Mouse (Mus musculus) liver, embryonic 16.5 days (tissue): Measurements from ENCODE around the gene Arhgef5. TPM values are rescaled to one million over a fixed set of nuclear protein-coding genes. Genes with fewer than 3 reads are reported as not detected.

Experiments
- polyA plus RNA-seq: library from polyadenylated mRNA; unstranded; fragments of >200 nt; fragmentation: Nextera tagmentation; extraction: Ambion mirVana; gene quantifications from 2 replicates; pipeline ENCODE4 v1.2.1, GENCODE M21; 2015

The Arhgef5 gene
- polyA plus RNA-seq, 1 experiment from 2014 or later = 3.2 TPM

Other genes with a start within 250 kb of the Arhgef5 start
- gene Olfr441, start 159.2 kb upstream of the Arhgef5 start, polyA plus RNA-seq = not detected in 2 replicates
- not detected in 2 replicates for gene Olfr237-ps1, start 119.0 kb upstream of the Arhgef5 start, polyA plus RNA-seq
- not detected in 2 replicates for gene Olfr437, start 102.3 kb upstream of the Arhgef5 start, polyA plus RNA-seq
- not detected in 2 replicates for gene Olfr13, start 93.4 kb upstream of the Arhgef5 start, polyA plus RNA-seq
- not detected in 2 replicates for gene Olfr435, start 68.4 kb upstream of the Arhgef5 start, polyA plus RNA-seq
- not detected in 2 replicates for gene Olfr434, start 52.6 kb upstream of the Arhgef5 start, polyA plus RNA-seq
- gene Olfr47, start 34.1 kb upstream of the Arhgef5 start, polyA plus RNA-seq = not detected in 2 replicates
- gene Nobox, start 44.0 kb downstream of the Arhgef5 start, polyA plus RNA-seq = not detected in 2 replicates